Mouse (Mus musculus): ENCODE results near the gene Ubtd1.

Ubtd1 gene

DNA sequence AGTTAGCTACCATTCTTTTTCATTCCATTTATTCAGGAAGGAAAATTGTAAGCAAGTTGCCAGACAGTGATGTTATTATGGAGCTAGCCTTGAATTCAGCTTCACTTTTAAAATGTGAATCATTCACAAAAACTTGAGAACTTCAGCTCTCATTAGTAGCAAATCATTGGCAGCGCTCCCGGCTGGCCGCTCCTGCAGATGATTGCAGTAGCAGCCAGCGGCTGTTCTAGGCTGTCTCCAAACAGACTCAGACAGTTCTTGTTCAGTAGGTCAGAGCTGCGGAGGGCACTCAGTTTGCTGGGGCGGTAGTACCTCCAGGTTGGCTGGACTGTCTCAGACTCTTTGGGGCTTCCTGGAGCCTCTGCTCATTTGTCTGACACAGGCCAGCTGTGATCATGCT lies 11.9 kb downstream of the Ubtd1 start:
- DNase-seq (ENCODE audit: low spot score in 2 of 2), result peak; percentile 58 to 80

DNA sequence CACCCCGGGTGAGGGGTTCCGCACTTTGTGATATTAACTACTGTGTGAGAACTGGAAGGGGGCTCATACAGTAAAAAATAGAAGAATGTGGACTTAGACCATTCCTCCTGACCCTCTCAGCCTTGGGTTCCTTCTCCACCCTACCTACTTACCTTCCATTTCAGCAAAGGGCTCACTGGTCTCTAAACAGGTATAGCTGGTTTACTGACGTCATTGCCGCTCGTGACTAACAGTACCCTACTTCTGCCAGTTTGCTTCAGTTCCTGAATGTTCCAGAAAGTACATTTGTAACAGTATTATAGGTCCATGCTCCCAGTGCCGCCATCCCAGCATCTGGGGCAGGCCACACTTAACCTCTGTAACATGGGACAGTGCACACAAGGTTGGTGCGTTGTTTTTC lies 12.5 kb downstream of the Ubtd1 start:
- no peak for DNase-seq (ENCODE audit: low spot score in 2 of 2)

DNA sequence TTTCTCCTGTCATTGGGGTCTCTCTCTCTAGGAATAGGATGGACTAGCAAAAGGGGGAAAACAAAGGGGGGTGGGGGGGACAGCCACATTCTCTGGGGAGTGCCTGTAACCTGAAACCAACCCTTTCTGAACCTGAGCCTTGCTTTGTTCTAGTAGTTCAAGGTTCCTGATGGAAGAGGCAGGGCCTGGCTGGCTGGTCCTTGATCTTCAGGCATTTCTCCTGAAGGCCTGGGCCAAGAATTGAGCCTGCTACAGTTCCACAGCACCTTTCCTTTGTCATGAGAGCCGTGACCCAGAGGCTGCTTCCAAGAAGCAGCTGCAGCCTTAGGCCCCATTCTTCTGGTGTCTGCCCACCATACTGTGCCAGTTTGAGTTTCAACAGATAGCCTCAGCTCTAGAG lies 13.9 kb downstream of the Ubtd1 start:
- DNase-seq (ENCODE audit: low spot score in 2 of 2), result no peak

DNA sequence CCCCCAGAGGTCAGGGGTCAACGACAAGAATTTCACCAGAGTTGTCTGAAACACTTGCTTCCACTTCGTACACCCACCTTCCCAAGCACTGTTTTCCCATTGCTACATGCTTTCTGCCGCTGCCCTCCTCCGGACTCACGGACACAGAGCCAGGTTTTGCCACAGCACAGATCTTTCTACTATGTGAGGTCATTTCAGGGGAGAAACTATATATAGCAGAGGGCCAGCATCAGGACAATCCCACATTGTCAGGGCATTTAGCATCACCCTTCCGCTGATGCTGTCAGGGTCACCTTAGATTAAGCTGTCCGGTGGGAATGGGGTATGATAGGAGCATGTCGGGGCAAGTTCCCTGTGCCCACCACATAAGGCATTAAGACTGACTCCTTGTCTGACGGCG lies 15.5 kb downstream of the Ubtd1 start:
- DNase-seq (ENCODE audit: low spot score in 2 of 2), result no peak

DNA sequence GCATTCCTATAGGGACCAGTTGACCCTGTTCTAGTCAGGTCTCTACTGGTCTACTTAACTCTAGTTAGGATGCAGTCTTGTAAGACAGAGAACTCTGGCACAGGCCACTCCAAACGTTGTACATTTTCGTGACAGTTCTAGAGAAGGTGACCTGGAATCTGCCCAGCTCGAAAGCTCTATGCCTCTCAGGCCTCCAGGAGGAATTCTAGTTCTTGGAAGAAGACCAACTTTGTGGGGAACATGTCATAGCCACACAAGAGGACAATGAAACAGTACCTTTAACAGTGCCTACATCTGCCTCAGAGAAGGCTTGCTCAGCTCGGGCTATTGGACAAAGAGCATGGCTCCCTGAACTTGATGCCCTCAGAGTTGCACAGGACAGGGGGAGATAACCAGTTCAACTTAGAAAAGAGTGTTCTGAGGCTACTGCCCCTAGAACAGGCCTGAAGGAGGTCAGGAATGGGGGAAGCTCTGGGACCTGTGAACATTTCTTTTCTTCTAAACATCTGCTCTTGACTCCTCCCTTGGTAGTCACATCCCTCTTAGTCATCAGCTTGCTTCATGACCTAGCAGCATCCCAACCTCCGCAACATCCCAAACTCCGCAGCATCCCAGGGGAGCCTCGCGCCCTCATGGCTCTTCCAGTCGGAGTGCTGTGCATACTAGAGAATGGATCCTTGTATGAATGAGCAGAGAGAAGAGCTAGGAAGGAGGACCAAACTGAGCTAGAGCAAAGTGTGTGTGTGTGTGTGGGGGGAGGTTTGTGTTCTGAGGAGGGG lies 17.4 kb downstream of the Ubtd1 start:
- DNase-seq (ENCODE audit: low spot score in 2 of 2), result no peak

DNA sequence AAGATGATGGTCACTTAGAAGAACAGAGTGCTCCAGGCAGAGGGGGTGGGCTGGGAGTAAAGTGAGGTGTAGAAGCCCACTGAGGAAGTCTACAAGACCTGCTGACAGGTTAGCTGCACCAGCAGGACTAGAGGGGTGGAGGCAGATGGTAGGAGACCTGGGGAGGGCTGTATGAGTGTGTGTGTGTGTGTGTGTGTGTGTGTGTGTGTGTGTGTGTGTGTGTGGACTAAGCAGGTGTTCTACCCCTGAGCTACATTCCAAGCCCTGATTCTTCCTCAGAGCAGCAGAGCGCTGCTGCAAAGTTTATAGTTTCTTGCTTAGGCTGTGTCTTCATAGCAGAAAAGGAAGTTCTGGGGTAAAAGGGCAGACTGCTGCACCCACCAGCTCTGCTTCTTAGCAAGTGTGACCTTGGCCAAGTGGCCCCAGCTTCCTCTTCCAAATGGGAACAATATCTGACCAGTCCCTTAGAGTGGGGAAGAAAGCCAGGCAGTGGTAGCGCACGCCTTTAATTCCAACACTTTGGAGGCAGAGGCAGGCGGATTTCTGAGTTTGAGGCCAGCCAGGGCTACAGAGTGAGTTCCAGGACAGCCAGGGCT lies 18.2 kb downstream of the Ubtd1 start:
- DNase-seq (ENCODE audit: low spot score in 2 of 2), result no peak

DNA sequence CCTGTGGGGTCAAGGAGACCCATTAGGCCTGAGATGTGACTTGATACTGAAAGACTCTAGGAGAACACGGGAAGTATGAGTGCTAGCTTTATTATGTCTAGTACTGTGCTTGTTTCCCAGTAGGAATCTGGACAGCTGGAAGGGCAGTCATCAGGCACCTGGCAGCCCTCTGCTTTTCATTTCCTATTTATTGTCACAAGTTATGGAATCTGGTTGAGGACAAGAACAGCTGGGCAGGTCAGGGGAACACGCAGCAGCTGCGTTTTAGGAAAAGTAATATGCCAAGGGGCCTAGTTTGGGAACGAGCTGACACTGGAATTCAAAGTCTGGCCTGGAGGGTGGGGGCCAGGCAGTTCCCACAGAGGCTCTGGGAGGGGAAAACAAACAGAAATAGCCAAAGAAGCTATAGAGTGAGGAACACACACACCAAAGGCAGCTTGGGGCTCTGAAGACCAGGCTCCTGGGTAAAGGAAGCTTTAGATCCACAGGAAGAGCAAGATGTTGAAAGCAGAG lies 18.9 kb downstream of the Ubtd1 start:
- DNase-seq (ENCODE audit: low spot score in 2 of 2), result peak in 1 of 2 experiments; percentile 61

DNA sequence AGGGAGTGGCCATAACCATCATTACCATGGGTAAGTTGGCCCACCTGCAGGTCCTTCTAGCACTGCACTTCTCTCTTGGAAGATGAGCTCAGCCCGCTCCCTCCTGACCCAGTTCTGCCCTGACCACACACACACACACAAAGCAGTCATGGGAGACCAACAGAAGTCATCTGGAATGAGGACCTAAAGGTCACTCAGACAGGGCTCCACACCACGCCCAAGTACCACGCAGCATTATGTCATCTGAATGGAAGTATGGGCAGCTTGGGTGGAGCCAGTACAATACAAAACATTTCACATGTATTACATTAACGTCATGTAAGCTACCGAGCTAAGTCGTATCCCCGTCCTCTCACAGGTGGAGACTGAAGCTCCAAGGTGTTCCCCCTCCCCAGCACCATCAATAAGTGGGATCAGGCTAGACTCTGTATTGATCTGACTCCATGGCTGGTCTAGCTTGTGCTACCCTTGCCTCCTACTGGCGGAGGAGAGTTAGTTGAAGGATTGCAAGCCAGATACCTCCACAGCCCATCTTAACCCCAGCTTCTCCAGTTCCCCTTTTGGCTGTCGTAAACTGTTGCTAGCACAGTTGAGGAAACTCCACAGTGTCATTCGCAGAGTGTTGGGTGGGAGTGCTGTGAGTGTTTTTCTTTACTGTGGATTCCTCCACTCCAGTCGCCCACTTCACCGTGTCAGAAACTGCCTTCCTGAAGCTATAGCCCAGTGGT lies 19.9 kb downstream of the Ubtd1 start:
- DNase-seq (ENCODE audit: low spot score in 2 of 2), result no peak

DNA sequence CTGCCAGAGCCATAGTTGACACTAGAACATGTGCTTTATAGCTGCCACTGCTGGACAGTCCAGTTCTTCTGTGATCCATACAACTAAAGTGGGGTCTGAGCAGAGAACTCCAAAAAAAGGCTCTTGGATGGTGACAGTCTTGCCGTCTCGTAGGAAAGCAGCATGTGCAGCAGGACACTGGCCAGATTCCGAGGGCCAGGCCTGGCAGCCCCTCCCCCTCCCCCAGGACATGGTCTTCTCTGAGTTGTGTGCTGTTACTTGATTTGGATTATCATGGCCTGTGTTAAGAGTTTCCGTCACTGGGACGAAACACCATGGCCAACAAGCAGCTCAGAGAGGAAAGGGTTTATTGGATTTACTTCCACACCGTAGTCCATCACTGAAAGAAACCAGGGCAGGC lies 22.7 kb downstream of the Ubtd1 start:
- no peak for DNase-seq (ENCODE audit: low spot score in 2 of 2)

DNA sequence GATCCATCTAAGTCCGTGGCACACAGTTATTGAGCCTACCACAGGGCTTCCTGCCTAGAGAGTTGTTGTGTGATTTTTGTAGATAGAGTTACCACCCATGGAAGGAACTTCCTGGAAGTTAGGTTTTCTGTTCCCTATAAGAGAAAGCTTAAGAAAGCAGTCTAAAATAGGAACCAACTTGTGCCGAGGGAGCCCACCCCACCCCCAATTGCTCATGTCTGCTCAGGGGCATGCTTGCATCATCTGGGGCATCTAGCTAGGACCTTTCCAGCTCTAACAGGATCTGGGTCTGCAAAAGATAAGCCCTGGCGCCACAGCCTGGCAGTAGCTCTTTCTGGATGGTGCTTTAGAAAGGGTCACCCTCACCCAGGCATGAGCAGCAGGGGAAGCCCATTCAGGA lies 24.1 kb downstream of the Ubtd1 start:
- DNase-seq (ENCODE audit: low spot score in 2 of 2), result peak; percentile 49 to 66

DNA sequence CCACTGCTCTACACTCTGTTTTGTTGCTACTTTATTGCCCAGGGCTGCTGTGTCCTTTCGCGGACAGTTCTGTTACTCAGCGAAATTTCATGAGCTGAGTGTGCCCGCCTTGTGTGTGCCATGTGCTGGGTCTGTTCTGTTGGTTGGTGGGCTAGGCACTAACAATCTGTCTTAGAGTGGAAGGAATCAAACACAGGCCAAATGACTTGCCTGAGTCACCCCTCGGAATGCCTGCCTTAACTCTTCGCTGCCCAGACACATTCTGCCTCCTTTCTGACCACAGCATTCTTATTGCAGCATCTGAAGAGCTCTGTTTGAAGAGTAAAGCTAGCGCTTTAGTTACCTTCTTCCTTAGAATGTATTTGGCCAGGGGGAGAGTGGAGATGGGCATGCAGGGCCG lies 25.0 kb downstream of the Ubtd1 start:
- DNase-seq (ENCODE audit: low spot score in 2 of 2), result no peak

DNA sequence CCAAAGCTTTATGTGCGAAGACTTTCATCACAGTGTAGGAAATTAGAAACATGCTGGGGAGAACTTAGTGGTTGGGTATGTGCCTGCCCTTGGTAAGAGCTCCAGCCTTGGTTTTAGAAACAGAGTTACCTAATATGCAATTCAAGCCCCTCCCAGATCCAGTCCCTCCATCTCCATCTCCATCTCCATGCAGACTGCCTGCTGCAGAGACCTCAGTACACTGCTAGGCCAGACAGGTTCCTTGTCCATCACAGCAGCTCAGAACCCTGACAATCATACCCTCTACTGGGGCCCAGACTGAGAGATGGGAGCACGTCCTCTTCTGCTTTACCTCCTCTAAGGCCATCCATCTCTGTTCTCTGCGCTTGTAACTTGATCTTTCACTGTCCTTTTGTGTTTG lies 27.0 kb downstream of the Ubtd1 start:
- no peak for DNase-seq (ENCODE audit: low spot score in 2 of 2)

DNA sequence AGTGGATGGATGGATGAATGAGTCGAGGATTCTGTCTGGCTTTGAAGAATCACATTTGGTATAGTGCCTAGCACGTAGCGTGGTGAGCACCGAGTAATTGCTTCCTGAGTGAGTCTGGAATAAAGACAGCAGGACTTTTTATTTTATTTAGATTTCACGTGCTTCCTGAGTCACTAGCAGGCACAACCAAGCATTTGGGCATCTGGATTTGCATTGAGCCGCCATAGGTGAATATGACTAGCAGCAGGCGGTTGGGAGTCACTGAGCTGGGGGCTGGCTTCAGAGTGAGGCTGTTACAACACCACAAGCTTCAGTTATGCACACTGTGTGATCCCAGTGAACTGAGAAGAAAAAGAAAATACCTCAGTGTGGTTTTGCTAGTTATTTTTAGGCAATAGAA lies 27.5 kb downstream of the Ubtd1 start:
- DNase-seq (ENCODE audit: low spot score in 2 of 2), result no peak

DNA sequence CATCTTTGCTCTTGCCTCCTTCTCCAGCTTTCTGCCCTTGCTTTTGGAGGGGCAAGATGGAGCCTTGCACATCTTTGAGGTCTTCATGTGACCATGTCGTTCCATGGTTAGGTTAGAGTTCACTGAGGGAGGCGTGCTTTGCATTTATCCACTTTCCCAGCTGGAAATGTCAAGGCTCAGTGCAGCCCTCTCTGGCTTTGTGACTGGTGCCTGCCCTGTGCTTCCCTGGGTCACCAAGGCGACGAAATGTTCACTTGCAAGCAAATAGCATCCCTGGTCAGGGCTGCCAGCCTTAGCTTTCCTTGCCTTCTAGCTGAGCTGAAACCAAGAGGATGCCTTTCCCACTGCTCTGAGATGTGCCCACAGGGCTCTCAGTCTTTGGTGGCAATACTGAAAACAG lies 28.9 kb downstream of the Ubtd1 start:
- DNase-seq (ENCODE audit: low spot score in 2 of 2), result no peak

DNA sequence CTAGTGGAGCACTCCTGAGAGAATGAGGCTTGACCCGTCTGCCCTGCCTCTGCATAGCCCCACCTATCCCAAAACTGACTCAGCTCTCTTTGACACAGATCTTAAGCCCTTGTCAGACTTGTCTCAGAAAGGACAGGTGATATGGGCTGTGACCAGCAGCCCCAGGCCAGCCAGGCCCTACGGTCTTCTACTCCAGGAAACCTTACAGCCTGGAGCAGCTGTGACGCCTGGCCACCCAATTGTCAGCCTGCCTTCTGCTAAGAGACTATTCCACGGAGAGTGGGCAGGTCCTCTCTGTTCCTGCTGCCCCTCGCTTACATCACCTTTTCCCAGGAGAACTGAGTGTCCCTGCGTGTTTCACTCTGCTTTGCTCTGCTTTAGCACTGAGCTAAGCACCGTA lies 29.6 kb downstream of the Ubtd1 start:
- DNase-seq (ENCODE audit: low spot score in 2 of 2), result no peak

DNA sequence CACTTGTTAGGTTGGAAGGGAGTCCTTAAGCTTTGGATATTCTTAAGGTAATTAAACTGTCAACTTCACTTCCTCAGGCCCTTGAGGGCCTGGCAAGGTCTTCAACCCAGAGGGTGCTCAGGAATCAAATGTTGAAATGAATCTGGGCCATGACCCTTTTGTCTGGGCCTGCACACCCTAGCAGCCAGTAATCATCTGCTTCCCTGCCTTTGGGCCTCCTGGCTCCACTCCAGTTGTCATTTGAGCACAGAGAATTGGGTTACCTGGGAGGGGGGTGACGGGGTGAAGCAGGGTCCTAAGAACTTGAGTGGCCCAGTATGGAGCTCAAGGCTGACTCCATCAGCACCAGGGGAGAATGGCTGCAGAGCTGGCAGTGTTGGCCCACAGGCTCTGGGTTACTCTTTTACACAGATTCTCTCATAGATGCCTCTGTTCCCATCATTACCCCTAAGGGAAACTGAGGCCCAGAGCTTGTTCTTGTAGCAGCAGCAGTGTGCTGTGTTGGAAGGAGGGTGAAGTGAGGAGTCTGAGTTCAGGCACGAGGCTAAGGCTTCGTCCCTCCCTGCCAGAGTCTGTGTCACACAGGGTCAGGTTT lies 32.8 kb downstream of the Ubtd1 start:
- no peak for DNase-seq (ENCODE audit: low spot score in 2 of 2)

DNA sequence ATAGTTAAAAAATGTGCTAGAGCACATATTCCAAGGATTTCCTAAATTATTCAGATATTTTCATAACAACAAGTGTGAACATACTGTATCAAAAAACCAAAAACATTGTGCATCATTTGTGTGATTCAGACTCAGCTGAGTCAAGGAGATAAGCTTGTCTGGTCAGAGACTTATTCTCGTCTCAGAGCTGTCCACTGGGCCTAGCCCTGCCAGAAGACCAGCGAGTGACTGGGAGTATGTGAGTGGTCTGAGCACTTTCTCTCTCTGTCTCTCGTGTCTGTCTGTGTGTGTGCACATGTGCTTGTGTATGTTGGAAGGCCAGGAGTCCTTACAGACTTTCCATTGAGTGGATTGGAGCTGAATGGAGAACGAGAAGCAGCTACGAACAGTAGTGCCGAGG lies 33.4 kb downstream of the Ubtd1 start:
- DNase-seq (ENCODE audit: low spot score in 2 of 2), result no peak

DNA sequence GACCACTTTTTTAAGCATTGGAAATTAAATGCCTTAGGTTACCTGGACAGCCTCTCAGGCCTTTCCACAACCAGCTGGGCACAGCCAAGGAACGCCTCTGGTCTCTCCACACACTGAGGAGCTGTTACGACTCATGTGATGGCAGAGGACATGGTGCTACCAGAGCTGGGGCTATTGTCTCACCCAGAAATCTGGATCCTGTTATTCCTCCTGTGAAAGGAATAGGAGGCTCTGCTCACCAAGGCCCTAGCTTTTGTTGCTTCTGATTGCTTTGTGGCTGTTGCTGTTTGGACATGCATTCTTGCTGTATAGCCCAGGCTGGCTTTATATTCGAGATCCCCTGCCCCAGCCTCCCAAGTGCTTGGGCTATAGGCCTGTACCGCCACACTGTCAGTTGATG lies 34.7 kb downstream of the Ubtd1 start:
- no peak for DNase-seq (ENCODE audit: low spot score in 2 of 2)

DNA sequence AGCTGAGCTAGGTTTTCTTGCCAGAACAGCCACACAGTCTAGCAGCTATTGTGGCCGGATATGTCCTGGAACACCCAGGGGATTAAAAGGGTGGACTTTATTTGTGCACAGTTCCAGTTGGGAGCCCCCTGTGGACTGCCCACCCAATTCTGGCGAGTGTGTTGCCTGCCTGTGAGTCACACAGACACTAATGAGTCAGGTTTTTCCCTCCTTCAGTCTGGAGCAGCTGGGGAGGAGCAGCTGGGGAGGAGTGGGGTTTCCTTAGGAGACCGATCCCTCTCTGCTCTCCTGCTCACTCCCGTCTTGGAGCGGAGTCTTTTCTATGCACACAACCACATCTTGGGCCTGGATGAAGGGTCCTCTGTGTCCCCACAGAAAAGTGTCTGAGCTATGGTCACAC lies 35.3 kb downstream of the Ubtd1 start:
- peak; percentile 70 to 77 for DNase-seq (ENCODE audit: low spot score in 2 of 2)

DNA sequence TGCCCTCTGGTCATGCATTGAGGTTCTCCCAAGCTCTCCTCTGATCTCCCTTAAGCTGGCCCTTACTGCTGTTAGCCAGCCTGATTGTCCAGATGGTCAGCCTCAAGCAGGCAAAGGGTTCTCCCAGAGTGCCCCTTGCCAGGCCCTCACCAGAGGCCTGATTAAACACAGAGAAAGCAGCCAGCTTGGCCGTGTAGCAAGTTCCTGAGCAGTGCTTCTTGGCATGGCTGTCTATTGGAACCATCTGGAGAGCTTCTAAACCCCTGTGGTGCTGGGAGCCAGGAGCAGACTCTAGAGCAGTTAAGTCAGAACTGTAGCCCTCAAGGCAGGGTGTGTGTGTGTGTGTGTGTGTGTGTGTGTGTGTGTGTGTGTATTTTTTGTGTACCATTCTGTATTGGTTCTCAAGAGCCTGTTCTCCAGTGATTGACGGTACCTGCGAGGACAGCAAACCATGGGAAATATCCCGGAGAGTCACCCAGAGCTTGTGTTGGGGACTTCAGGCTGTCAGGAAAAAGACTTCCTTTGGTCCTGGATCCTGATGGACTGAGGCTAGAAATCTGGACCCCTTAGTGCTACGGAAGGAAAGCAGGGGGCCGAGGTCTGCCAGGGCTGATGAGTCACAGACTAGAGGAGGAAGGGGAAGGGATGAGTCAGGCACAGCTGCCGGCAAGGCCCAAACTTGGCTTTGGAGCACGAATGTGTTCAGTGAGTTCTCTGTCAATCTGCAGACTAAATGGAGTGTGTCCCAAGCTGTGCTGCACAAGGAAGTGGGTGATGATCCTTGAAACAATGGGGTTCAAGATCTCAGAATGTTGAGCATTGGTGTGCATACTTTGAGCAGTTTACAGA lies 36.1 kb downstream of the Ubtd1 start:
- DNase-seq (ENCODE audit: low spot score in 2 of 2), result peak; percentile 85 to 86

DNA sequence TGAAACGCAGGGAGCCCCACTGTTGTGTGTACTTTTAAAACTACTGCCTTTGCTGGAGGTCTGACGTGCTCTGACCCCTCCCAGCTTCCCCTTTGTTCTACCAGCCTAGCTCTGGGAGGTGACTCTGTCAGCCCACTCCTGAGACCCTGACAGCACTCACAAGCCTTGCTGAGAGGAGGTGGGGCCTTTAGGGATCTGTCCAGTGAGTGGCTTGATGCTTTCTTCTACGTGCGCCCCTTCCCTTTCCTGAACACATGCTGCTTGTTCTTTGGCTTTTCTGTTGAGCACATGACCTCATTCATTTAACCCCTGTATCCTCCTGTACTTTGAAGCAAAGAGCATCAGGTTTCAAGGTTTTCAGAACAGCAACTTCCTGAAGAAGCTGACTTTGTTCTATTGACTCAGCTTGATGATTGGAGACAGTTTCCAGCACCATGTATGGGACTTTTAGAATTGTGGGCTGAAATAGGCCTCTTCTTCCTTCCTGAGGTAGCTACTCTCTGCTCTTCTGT lies 37.5 kb downstream of the Ubtd1 start:
- no peak for DNase-seq (ENCODE audit: low spot score in 2 of 2)

Measured in heart, adult 9 months (tissue).